Mouse (Mus musculus): ENCODE measurements around the gene Tnfsf12.

The Tnfsf12 gene

GRCm38 (mm10) chr11:69681314-69682208, 14.1 kb downstream of the Tnfsf12 start, which contains the start of gene Senp3:
TSS of gene Senp3 (minus strand) at chr11:69682084.
- peak; percentile 97 for DNase-seq (ENCODE audit: low spot score)

GRCm38 (mm10) chr11:69680136-69680855, 15.4 kb downstream of the Tnfsf12 start:
- DNase-seq (ENCODE audit: low spot score): no peak

- DNase-seq (ENCODE audit: low spot score): no peak
Measured at GRCm38 (mm10) chr11:69679144-69679543, 16.5 kb downstream of the Tnfsf12 start.

- peak; percentile 100 for DNase-seq (ENCODE audit: low spot score)
Measured at GRCm38 (mm10) chr11:69672211-69672706, 23.4 kb downstream of the Tnfsf12 start, which contains the start of gene Eif4a1. TSS of gene Eif4a1 (minus strand) at chr11:69672423.

GRCm38 (mm10) chr11:69671726-69672124, 23.9 kb downstream of the Tnfsf12 start:
- no peak for DNase-seq (ENCODE audit: low spot score)

- peak; percentile 96 for DNase-seq (ENCODE audit: low spot score)
Measured at GRCm38 (mm10) chr11:69670786-69671725, 24.6 kb downstream of the Tnfsf12 start.

- no peak for DNase-seq (ENCODE audit: low spot score)
Measured at GRCm38 (mm10) chr11:69666665-69667005, 29.0 kb downstream of the Tnfsf12 start.

GRCm38 (mm10) chr11:69665961-69666664, 29.5 kb downstream of the Tnfsf12 start, which contains the start of gene Cd68:
TSS of gene Cd68 (minus strand) at chr11:69666153.
- peak; percentile 54 for DNase-seq (ENCODE audit: low spot score)

GRCm38 (mm10) chr11:69665457-69665960, 30.1 kb downstream of the Tnfsf12 start:
- no peak for DNase-seq (ENCODE audit: low spot score)

GRCm38 (mm10) chr11:69664841-69665240, 30.8 kb downstream of the Tnfsf12 start:
- no peak for DNase-seq (ENCODE audit: low spot score)

GRCm38 (mm10) chr11:69663795-69664194, 31.9 kb downstream of the Tnfsf12 start:
- DNase-seq (ENCODE audit: low spot score): no peak

- DNase-seq (ENCODE audit: low spot score): no peak
Measured at GRCm38 (mm10) chr11:69662967-69663671, 32.5 kb downstream of the Tnfsf12 start.

GRCm38 (mm10) chr11:69662213-69662966, 33.3 kb downstream of the Tnfsf12 start, which contains the start of gene Mpdu1:
TSS of gene Mpdu1 (minus strand) at chr11:69662642.
- DNase-seq (ENCODE audit: low spot score): peak; percentile 98

- DNase-seq (ENCODE audit: low spot score): peak; percentile 13
Measured at GRCm38 (mm10) chr11:69661221-69661881, 34.3 kb downstream of the Tnfsf12 start.

- no peak for DNase-seq (ENCODE audit: low spot score)
Measured at GRCm38 (mm10) chr11:69657462-69657881, 38.2 kb downstream of the Tnfsf12 start.

GRCm38 (mm10) chr11:69656617-69657461, 38.8 kb downstream of the Tnfsf12 start:
- DNase-seq (ENCODE audit: low spot score): peak; percentile 89

GRCm38 (mm10) chr11:69656065-69656455, 39.6 kb downstream of the Tnfsf12 start:
- DNase-seq (ENCODE audit: low spot score): no peak
